ENCODE assay signal across 9 mouse cellular contexts in genomic region chr2:157565898-157566259, GRCm38 (mm10). TPM values are rescaled to one million over a fixed set of nuclear protein-coding genes. Genes with fewer than 3 reads are reported as not detected.
DNase-seq lines count a peak whose midpoint lies in the region; ATAC-seq and TF ChIP-seq lines count a peak whose summit lies in the region.
"Had no signal": no experiment of that assay in that cellular context is flagged by ENCODE, and none has a peak within 500 bp of the region (broad histone marks: within the 10 kb centered on the region; RNA-seq: fewer than 3 reads in every experiment).

No protein-coding gene starts in this region.

- ATAC-seq in kidney, postnatal 0 days (replicated peaks; ENCODE audit: low FRiP score, low read depth), result peak; percentile 27
- peak; percentile 5; the same call in 1 of the 2 replicates for ATAC-seq in hindbrain, embryonic 16.5 days
- peak; percentile 12 for ATAC-seq in midbrain, embryonic 16.5 days
- ATAC-seq in cerebellum, adult (ENCODE audit: insufficient number of reproducible peaks, low FRiP score, low TSS enrichment), result no peak

- no peaks in the 10 kb centered on the region for H3K27me3 ChIP-seq in kidney, postnatal 0 days (ENCODE audit: insufficient read depth, low read length)
- no peaks in the 10 kb centered on the region for H3K27me3 ChIP-seq in hindbrain, embryonic 16.5 days (replicated peaks; ENCODE audit: control insufficient read depth, insufficient read depth, low read length)
- no peaks in the 10 kb centered on the region for H3K27me3 ChIP-seq in midbrain, embryonic 16.5 days (ENCODE audit: control insufficient read depth, insufficient read depth, low read depth, low read length)

- no peak for TF ChIP-seq POLR2A in cortical plate, adult 2 months (IDR thresholded peaks at IDR 0.05; ENCODE audit: extremely low read depth, insufficient read depth, low read length)

- intact Hi-C loops in left cerebral cortex, postnatal 14 days (cut with DNase I), result loop anchor here (5.0 kb wide), 1 partner anchor 94 kb away; no protein-coding TSS in a partner anchor

- peak overlapping the region; percentile 94 for H3K9ac ChIP-seq in kidney, postnatal 0 days (ENCODE audit: low read depth, low read length)
- H3K9ac ChIP-seq in hindbrain, embryonic 16.5 days (ENCODE audit: low read depth, low read length), result peak overlapping the region; percentile 95
- H3K9ac ChIP-seq in midbrain, embryonic 16.5 days (ENCODE audit: low read depth, low read length), result peak overlapping the region; percentile 98

- H3K36me3 ChIP-seq in kidney, postnatal 0 days (ENCODE audit: insufficient read depth, low read length), result peaks cover 6% of the 10 kb centered on the region; the same call in 1 of the 2 replicates
- peaks cover 17% of the 10 kb centered on the region for H3K36me3 ChIP-seq in hindbrain, embryonic 16.5 days (ENCODE audit: control insufficient read depth, insufficient read depth, low read length)
- H3K36me3 ChIP-seq in midbrain, embryonic 16.5 days (ENCODE audit: control insufficient read depth, insufficient read depth, low read length), result peaks cover 21% of the 10 kb centered on the region

- DNase-seq in kidney, postnatal 0 days (ENCODE audit: low spot score), result peak; percentile 21
- no peak for DNase-seq in kidney, adult 18-20 months
- DNase-seq in left cerebral cortex, postnatal 14 days (ENCODE audit: low spot score in 2 of 2), result no peak
- DNase-seq in adrenal gland, postnatal 14 days, result no peak

- WGBS in kidney, postnatal 0 days, result under 1% methylated on average over 35 of the region's 35 CpGs
- WGBS in hindbrain, embryonic 16.5 days, result 1% methylated on average over 22 of the region's 35 CpGs
- under 1% methylated on average over 30 of the region's 35 CpGs for WGBS in midbrain, embryonic 16.5 days

- TF ChIP-seq CTCF in kidney, postnatal 0 days (IDR thresholded peaks at IDR 0.05; ENCODE audit: low read depth), result no peak
- no peak for TF ChIP-seq CTCF in cortical plate, adult 2 months (IDR thresholded peaks at IDR 0.05; ENCODE audit: extremely low read depth, insufficient read depth, low read length)

- peak overlapping the region; percentile 63 for H3K4me2 ChIP-seq in kidney, postnatal 0 days (ENCODE audit: low read length)
- peak overlapping the region; percentile 97 for H3K4me2 ChIP-seq in hindbrain, embryonic 16.5 days (ENCODE audit: low read length)
- peak overlapping the region; percentile 68 for H3K4me2 ChIP-seq in midbrain, embryonic 16.5 days (ENCODE audit: low read length)

- H3K27ac ChIP-seq in kidney, postnatal 0 days, result peak overlapping the region; percentile 87
- H3K27ac ChIP-seq in cortical plate, adult 2 months (ENCODE audit: insufficient read depth, low read length), result peak overlapping the region; percentile 96
- peak overlapping the region; percentile 95 for H3K27ac ChIP-seq in hindbrain, embryonic 16.5 days (ENCODE audit: low read depth, low read length)
- peak overlapping the region; percentile 95 for H3K27ac ChIP-seq in midbrain, embryonic 16.5 days (ENCODE audit: low read length)

- peaks cover 6% of the 10 kb centered on the region; the same call in 1 of the 2 replicates for H3K9me3 ChIP-seq in kidney, postnatal 0 days (replicated peaks; ENCODE audit: low read length)
- peaks cover 6% of the 10 kb centered on the region for H3K9me3 ChIP-seq in hindbrain, embryonic 16.5 days (ENCODE audit: control insufficient read depth, low read length)
- peaks cover 7% of the 10 kb centered on the region for H3K9me3 ChIP-seq in midbrain, embryonic 16.5 days (replicated peaks; ENCODE audit: control insufficient read depth, low read length, poor library complexity, severe bottlenecking)

- peaks cover 11% of the 10 kb centered on the region; the same call in 1 of the 2 replicates for H3K4me1 ChIP-seq in kidney, postnatal 0 days (replicated peaks; ENCODE audit: insufficient read depth, low read length)
- H3K4me1 ChIP-seq in cortical plate, adult 2 months (ENCODE audit: control insufficient read depth, insufficient read depth, low read length), result peaks cover 5% of the 10 kb centered on the region; the same call in 1 of the 2 replicates
- H3K4me1 ChIP-seq in hindbrain, embryonic 16.5 days (ENCODE audit: control insufficient read depth, insufficient read depth, low read depth, low read length), result peaks cover 30% of the 10 kb centered on the region
- H3K4me1 ChIP-seq in midbrain, embryonic 16.5 days (ENCODE audit: control insufficient read depth, insufficient read depth, low read length), result peaks cover 34% of the 10 kb centered on the region

- H3K4me3 ChIP-seq in kidney, postnatal 0 days (replicated peaks; ENCODE audit: low read depth, low read length), result peak overlapping the region; percentile 86
- peak overlapping the region; percentile 59 for H3K4me3 ChIP-seq in cortical plate, adult 2 months (ENCODE audit: insufficient read depth, low read length)
- H3K4me3 ChIP-seq in hindbrain, embryonic 16.5 days (ENCODE audit: low read length), result peak overlapping the region; percentile 91
- H3K4me3 ChIP-seq in midbrain, embryonic 16.5 days (ENCODE audit: low read depth, low read length), result peak overlapping the region; percentile 88

RNA-seq across cellular contexts. Expression of gene Blcap, which starts 5.2 kb away (rescaled TPM):
- 46.1 and 48.2 TPM in 2 replicates for polyA plus RNA-seq in kidney, postnatal 0 days (2015; fragmentation: Nextera tagmentation; extraction: Ambion mirVana)
- 84.2 and 89.1 TPM in 2 replicates for polyA plus RNA-seq in cortical plate, adult 2 months (2012; rRNA removed)
- polyA plus RNA-seq in hindbrain, embryonic 16.5 days (2015; fragmentation: Nextera tagmentation; extraction: Ambion mirVana), result 288 and 298 TPM in 2 replicates
- 357 and 363 TPM in 2 replicates for polyA plus RNA-seq in midbrain, embryonic 16.5 days (2015; fragmentation: Nextera tagmentation; extraction: Ambion mirVana)
- total RNA-seq in left cerebral cortex, postnatal 14 days (2021), result 100 to 1,000 TPM; 103 to 116 TPM
- total RNA-seq in adrenal gland, postnatal 14 days (2021), result 75.2 and 77.9 TPM in 2 replicates

RNA-seq across cellular contexts. Expression of gene Nnat, which starts 6.0 kb away (rescaled TPM):
- 80.4 and 85.9 TPM in 2 replicates for polyA plus RNA-seq in kidney, postnatal 0 days (2015; fragmentation: Nextera tagmentation; extraction: Ambion mirVana)
- polyA plus RNA-seq in cortical plate, adult 2 months (2012; rRNA removed), result 194 and 257 TPM in 2 replicates
- 6,388 and 6,390 TPM in 2 replicates for polyA plus RNA-seq in hindbrain, embryonic 16.5 days (2015; fragmentation: Nextera tagmentation; extraction: Ambion mirVana)
- polyA plus RNA-seq in midbrain, embryonic 16.5 days (2015; fragmentation: Nextera tagmentation; extraction: Ambion mirVana), result 9,243 and 10,143 TPM in 2 replicates
- total RNA-seq in left cerebral cortex, postnatal 14 days (2021), result 100 to 1,000 TPM; 283 to 425 TPM
- total RNA-seq in adrenal gland, postnatal 14 days (2021), result 158 TPM in 2 replicates
- total RNA-seq: hematopoietic stem cell, adult 5-6 weeks had no signal

Comparison
In these comparisons a context has a peak if more than half of its experiments do, and no peak if none do; other contexts are left out.
1. RNA of gene Nnat, which starts 6.0 kb away (polyA plus RNA-seq): 9,243 to 10,143 TPM in midbrain, embryonic 16.5 days and 6,388 to 6,390 TPM in hindbrain, embryonic 16.5 days; 194 to 257 TPM in cortical plate, adult 2 months and 80.4 to 85.9 TPM in kidney, postnatal 0 days; every median in the first group is over 10 times any median in the second.
2. Peak in every context shown above with its lines, with median percentiles within 50 percentile points of each other: H3K27ac ChIP-seq, H3K4me2 ChIP-seq, H3K4me3 ChIP-seq and H3K9ac ChIP-seq.